Mouse (Mus musculus) heart, postnatal 14 days (tissue): Measurements from ENCODE around the gene Wipf2. TPM values are rescaled to one million over a fixed set of nuclear protein-coding genes. Genes with fewer than 3 reads are reported as not detected.
"Not testable (repeated sequence)": the region's sequence is repeated elsewhere in the genome, so short reads cannot be mapped to it uniquely, and the experiment has no call there.

Experiments used
- DNase-seq, 2 experiments: peaks; one replicate each; pipeline ENCODE4 v3.0.0; 2021 to 2022
- intact Hi-C: fragments of 180-260 bp; cut with DNase I; formaldehyde crosslinking; loops from one replicate; pipeline ENCODE4 v1.15.1; 2025
- total RNA-seq, 2 experiments: library from RNA; stranded (reverse); gene quantifications; 2 replicates each; pipeline ENCODE4 v1.2.3; 2021

Wipf2 gene
- total RNA-seq, 2 experiments from 2014 or later, result 8.2 to 10.6 TPM

GRCm38 (mm10) chr11:98905033-98905432, 41.6 kb downstream of the Wipf2 start:
- DNase-seq, result no peak
- intact Hi-C loops, result no loop called here

- intact Hi-C loops, result no loop called here
- DNase-seq, result no peak
These were observed 42.1 kb downstream of the Wipf2 start for GRCm38 (mm10) chr11:98905583-98905982.

GRCm38 (mm10) chr11:98907063-98907436, 43.6 kb downstream of the Wipf2 start:
- no peak for DNase-seq

GRCm38 (mm10) chr11:98907437-98908173, 44.2 kb downstream of the Wipf2 start, which contains the start of gene Cdc6:
TSS of gene Cdc6 (plus strand) at chr11:98907801.
- intact Hi-C loops, result loop anchor here (2.0 kb wide), 1 partner anchor 207 kb away; the partner anchor contains the start of gene Csf3
- DNase-seq, result peak; percentile 94 to 96

More at GRCm38 (mm10) chr11:98907063-98907436, 43.6 kb downstream of the Wipf2 start:
- intact Hi-C loops, result no loop called here

- peak; percentile 66 to 77 for DNase-seq
- intact Hi-C loops, result loop anchor here (1.0 to 2.0 kb wide), 2 partner anchors 50 to 209 kb away; partner anchors contain the start of gene Csf3
These were observed 46.2 kb downstream of the Wipf2 start for GRCm38 (mm10) chr11:98909654-98910053.

GRCm38 (mm10) chr11:98910415-98910814, 47.0 kb downstream of the Wipf2 start:
- intact Hi-C loops, result no loop called here
- DNase-seq, result peak in 1 of 2 experiments; percentile 48

GRCm38 (mm10) chr11:98911498-98911897, 48.1 kb downstream of the Wipf2 start:
- no peak for DNase-seq
- intact Hi-C loops, result no loop called here

GRCm38 (mm10) chr11:98914196-98914595, 50.8 kb downstream of the Wipf2 start:
- intact Hi-C loops, result no loop called here
- no peak for DNase-seq

- DNase-seq, intact Hi-C loops: not testable (repeated sequence)
These were observed 52.9 kb downstream of the Wipf2 start for GRCm38 (mm10) chr11:98916376-98916775.

GRCm38 (mm10) chr11:98917428-98918005, 54.1 kb downstream of the Wipf2 start:
- intact Hi-C loops, result loop anchor here (2.0 kb wide), 1 partner anchor 231 kb away; no protein-coding TSS in a partner anchor
- DNase-seq, result peak; percentile 20 to 42

- intact Hi-C loops, result loop anchor here (2.0 kb wide), 1 partner anchor 231 kb away; no protein-coding TSS in a partner anchor
- DNase-seq, result peak; percentile 41 to 49
These were observed 54.8 kb downstream of the Wipf2 start for GRCm38 (mm10) chr11:98918231-98918630.

GRCm38 (mm10) chr11:98919009-98919408, 55.6 kb downstream of the Wipf2 start:
- intact Hi-C loops, result loop anchor here (2.0 kb wide), 1 partner anchor 230 kb away; no protein-coding TSS in a partner anchor
- no peak for DNase-seq

- peak; percentile 69 to 75 for DNase-seq
- intact Hi-C loops, result loop anchor here (1.0 to 5.0 kb wide), 2 partner anchors 50 to 115 kb away; no protein-coding TSS in a partner anchor
These were observed 58.4 kb downstream of the Wipf2 start for GRCm38 (mm10) chr11:98921813-98922212.

GRCm38 (mm10) chr11:98922307-98922706, 58.9 kb downstream of the Wipf2 start:
- peak; percentile 74 to 80 for DNase-seq
- intact Hi-C loops, result loop anchor here (1.0 to 5.0 kb wide), 2 partner anchors 50 to 115 kb away; no protein-coding TSS in a partner anchor

- intact Hi-C loops, result loop anchor here (1.0 to 5.0 kb wide), 2 partner anchors 49 to 114 kb away; no protein-coding TSS in a partner anchor
These were observed 59.6 kb downstream of the Wipf2 start for GRCm38 (mm10) chr11:98922851-98923711.

GRCm38 (mm10) chr11:98924633-98925175, 61.3 kb downstream of the Wipf2 start:
- intact Hi-C loops, result loop anchor here (5.0 kb wide), 1 partner anchor 113 kb away; no protein-coding TSS in a partner anchor
- DNase-seq, result peak; percentile 5 to 8

More at GRCm38 (mm10) chr11:98922851-98923711, 59.6 kb downstream of the Wipf2 start:
- DNase-seq, result peak; percentile 37 to 51

- intact Hi-C loops, result no loop called here
- peak; percentile 24 to 61 for DNase-seq
These were observed 61.9 kb downstream of the Wipf2 start for GRCm38 (mm10) chr11:98925265-98925721.

- peak; percentile 30 to 53 for DNase-seq
- intact Hi-C loops, result no loop called here
These were observed 62.5 kb downstream of the Wipf2 start for GRCm38 (mm10) chr11:98925868-98926311.

- intact Hi-C loops, result no loop called here
- DNase-seq, result no peak
These were observed 63.1 kb downstream of the Wipf2 start for GRCm38 (mm10) chr11:98926553-98926952.
